Mouse (Mus musculus) hindbrain, embryonic 12.5 days (tissue): ENCODE measurements around the gene Lhx2. TPM values are rescaled to one million over a fixed set of nuclear protein-coding genes. Genes with fewer than 3 reads are reported as not detected.

Experiments used
- ATAC-seq: fragments of 200-750 bp; cut with Nextera tagmentation; 2 replicates; pipeline ENCODE4 v1.8.0; 2017; ENCODE audit warnings: moderate TSS enrichment; ENCODE audit not compliant: low FRiP score
- H3K27ac ChIP-seq: fragments of 300-500 bp; sonication (generic); 2 replicates; pipeline ENCODE4 v1.5.1; 2016; ENCODE audit warnings: mild to moderate bottlenecking
- H3K27me3 ChIP-seq: fragments of 300-500 bp; sonication (generic); 2 replicates; pipeline ENCODE4 v1.6.1; 2016; ENCODE audit warnings: mild to moderate bottlenecking
- H3K36me3 ChIP-seq: fragments of 300-500 bp; sonication (generic); 2 replicates; pipeline ENCODE4 v1.6.1; 2016; ENCODE audit warnings: mild to moderate bottlenecking
- H3K4me1 ChIP-seq: fragments of 300-500 bp; sonication (generic); 2 replicates; pipeline ENCODE4 v1.6.1; 2016
- H3K4me2 ChIP-seq: fragments of 300-500 bp; sonication (generic); replicated peaks from 2 replicates; pipeline ENCODE4 v1.6.1; 2016; ENCODE audit warnings: mild to moderate bottlenecking
- H3K4me3 ChIP-seq: fragments of 300-500 bp; sonication (generic); 2 replicates; pipeline ENCODE4 v1.5.1; 2016; ENCODE audit warnings: mild to moderate bottlenecking
- H3K9ac ChIP-seq: fragments of 300-500 bp; sonication (generic); 2 replicates; pipeline ENCODE4 v1.6.1; 2016; ENCODE audit warnings: mild to moderate bottlenecking, moderate library complexity
- H3K9me3 ChIP-seq: fragments of 300-500 bp; sonication (generic); replicated peaks from 2 replicates; pipeline ENCODE4 v1.6.1; 2016; ENCODE audit warnings: mild to moderate bottlenecking
- WGBS: fragments of 180-500 bp; shearing (Covaris S2); methylation state at CpG from one replicate; pipeline ENCODE4 v1.1.7; 2016; 5-methylcytosine and 5-hydroxymethylcytosine counted together
- polyA plus RNA-seq: library from polyadenylated mRNA; unstranded; fragments of >200 nt; fragmentation: Nextera tagmentation; extraction: Ambion mirVana; gene quantifications from 2 replicates; pipeline ENCODE4 v1.2.1, GENCODE M21; 2016

The Lhx2 gene
- polyA plus RNA-seq, 1 experiment from 2014 or later, result 31.2 TPM

DNA sequence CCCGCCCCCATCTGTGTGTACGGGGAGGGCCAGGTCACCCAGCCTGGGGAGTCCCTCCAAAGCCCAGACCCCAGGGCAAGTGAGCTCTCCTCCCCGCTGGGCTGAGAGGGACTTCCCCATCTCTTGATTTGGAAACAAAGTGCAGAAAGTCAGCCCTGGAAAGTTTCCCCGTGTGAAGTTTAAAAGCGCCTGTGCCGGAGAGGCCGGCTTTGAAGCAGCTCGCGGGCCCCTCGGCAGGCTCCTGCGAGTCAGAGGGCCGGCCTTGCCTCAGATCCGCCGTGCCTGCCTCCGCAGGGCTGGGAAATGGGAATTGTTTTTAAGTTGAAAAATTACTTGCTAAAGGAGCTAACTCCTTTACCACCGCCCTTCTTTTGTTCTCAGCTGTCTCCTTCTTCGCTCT lies 2.5 kb upstream of the Lhx2 start:
- Histone ChIP-seq H3K4me1 (peaks cover 20% of the 10 kb centered on the region), H3K4me3 (no peak overlapping the region), H3K27me3 (peaks cover 89% of the 10 kb centered on the region), H3K9me3 (no peaks in the 10 kb centered on the region), H3K27ac (no peak overlapping the region), H3K36me3 (no peaks in the 10 kb centered on the region), H3K9ac (no peak overlapping the region), H3K4me2 (peak overlapping the region; percentile 28; the same call in 1 of the 2 replicates)
- ATAC-seq, result no peak
- WGBS, result under 1% methylated on average over 17 of the region's 17 CpGs

DNA sequence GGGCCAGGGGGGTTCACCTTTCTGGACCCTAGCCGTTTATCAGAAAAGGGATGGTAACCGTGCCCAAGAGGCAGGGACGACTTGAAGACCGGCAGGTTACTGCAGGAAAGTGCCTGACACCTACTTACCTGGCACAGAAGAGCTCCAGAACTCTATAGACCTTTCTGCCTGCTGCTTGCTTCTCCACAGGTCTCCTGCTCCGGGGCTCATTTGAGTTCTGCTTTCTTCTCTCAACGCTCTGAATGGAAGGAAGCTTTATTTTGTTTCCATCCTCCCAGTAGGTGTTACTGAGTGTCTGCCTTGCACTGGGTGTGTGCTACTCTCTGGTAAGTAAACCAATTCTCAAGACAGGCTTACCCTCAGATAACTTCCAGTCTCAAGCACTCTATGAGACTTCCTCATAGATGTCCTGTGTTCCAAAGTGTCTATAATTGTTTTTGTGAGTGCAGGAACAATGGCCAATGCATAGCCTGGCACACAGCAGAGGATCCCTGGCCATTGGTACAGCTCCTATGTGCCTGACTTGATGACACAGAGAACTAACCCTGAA lies 1.9 kb upstream of the Lhx2 start:
- H3K9ac ChIP-seq, result no peak overlapping the region
- no peak overlapping the region for H3K27ac ChIP-seq
- H3K4me3 ChIP-seq, result no peak overlapping the region
- ATAC-seq, result no peak
- peaks cover 20% of the 10 kb centered on the region for H3K4me1 ChIP-seq
- no peaks in the 10 kb centered on the region for H3K9me3 ChIP-seq
- WGBS, result 3% methylated on average over 6 of the region's 6 CpGs
- H3K27me3 ChIP-seq, result peaks cover 90% of the 10 kb centered on the region
- no peaks in the 10 kb centered on the region for H3K36me3 ChIP-seq
- no peak overlapping the region for H3K4me2 ChIP-seq

DNA sequence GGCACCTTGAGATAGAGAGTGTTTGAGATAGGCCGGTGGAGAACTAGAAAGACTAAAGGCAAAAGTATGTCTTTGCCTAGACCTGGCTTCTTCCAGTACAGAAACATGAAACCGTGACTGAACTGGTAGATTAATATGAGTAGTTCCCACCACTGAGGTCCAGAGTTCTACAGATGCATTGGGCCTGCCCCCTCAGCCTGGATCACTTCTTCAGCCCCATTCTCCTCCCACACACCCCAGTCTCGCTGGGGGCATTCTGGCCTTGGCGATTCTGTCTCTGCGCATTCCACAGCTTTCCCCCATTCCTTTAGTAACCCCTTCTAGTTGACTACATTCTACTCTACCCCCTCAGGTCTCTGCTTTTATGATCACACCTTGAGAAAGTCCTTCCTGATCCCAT lies 1.4 kb upstream of the Lhx2 start:
- Histone ChIP-seq H3K4me3 (no peak overlapping the region), H3K4me1 (peaks cover 20% of the 10 kb centered on the region), H3K9ac (no peak overlapping the region), H3K9me3 (no peaks in the 10 kb centered on the region), H3K27ac (no peak overlapping the region), H3K4me2 (no peak overlapping the region), H3K36me3 (no peaks in the 10 kb centered on the region), H3K27me3 (peaks cover 94% of the 10 kb centered on the region)
- no peak for ATAC-seq
- 14% methylated on average over 5 of the region's 5 CpGs for whole genome bisulfite sequencing

DNA sequence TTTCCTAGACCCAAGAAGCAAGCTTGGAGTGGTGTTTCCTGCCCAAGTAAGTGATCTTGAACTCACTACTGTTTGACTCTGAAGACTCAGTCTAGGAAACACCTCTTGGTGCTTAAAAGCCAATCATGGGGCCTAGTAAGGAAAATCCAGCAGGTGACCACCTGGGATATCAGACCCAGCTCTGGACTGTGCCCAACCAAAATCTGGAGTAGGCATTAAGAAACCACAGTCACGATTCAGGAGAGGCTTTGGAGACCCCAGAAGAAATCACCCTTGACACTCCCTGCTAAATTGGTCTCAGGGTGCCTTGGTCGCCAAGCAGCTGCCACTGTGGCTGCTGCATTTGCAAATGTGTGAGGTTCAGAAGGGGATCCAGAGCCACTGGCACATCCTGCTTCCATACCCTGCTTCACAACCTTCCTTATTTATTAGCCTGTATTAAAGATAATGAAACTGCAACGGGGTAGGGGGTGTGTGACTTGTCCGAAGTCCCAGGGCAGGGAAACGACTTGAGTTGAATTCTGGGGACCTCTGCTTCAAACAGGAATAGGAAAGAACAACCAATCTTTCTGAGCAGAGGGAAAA lies 641 bp upstream of the Lhx2 start:
- peak overlapping the region; percentile 43 for H3K4me3 ChIP-seq
- H3K4me1 ChIP-seq, result peaks cover 20% of the 10 kb centered on the region
- ATAC-seq, result no peak
- H3K9ac ChIP-seq, result 0 out of 2 replicates have a peak overlapping the region, but pooled peaks have one; percentile 67
- H3K36me3 ChIP-seq, result no peaks in the 10 kb centered on the region
- H3K27me3 ChIP-seq, result peaks cover 93% of the 10 kb centered on the region
- WGBS, result 4% methylated on average over 5 of the region's 5 CpGs
- H3K4me2 ChIP-seq, result peak overlapping the region; percentile 66
- peak overlapping the region; percentile 76 for H3K27ac ChIP-seq
- H3K9me3 ChIP-seq, result no peaks in the 10 kb centered on the region

DNA sequence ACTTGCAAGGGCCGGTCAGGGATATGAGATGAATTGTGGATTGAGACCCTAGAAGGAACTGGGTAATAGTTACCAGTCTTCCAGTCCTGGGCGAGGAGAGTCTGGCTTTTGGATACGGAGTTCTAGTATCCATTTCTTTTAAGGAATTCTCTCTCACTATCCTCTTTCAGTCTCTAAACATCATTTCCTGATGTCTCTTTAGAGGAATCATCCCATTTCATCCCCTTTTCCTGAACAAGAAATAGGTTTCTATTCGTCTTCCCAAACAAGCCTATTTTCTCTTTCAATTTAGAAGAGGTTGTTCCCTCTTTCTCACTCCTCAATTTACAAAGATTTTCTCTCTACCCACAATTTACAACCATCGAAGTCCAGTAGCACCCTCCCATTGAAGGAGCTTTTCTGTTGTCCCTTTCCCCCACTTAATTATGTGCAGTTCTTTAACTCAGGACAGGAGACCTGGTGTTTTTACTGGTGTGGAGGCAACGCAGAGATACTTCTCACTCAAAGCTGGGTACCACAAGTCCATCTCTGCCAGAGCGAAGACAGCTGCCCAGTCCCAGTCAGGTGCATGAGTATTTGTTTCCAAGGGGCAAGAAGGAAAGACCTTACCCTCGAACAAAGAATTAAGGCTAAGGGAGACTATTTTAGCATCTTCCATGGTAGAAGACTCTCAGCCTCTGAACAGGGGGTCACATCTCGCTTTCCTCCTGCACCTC lies 987 bp downstream of the Lhx2 start:
- peak overlapping the region; percentile 67 for H3K9ac ChIP-seq
- H3K4me2 ChIP-seq, result peak overlapping the region; percentile 66
- H3K27me3 ChIP-seq, result peaks cover 96% of the 10 kb centered on the region
- no peaks in the 10 kb centered on the region for H3K9me3 ChIP-seq
- H3K4me1 ChIP-seq, result peaks cover 20% of the 10 kb centered on the region
- 2% methylated on average over 9 of the region's 9 CpGs for whole genome bisulfite sequencing
- no peaks in the 10 kb centered on the region for H3K36me3 ChIP-seq
- no peak for ATAC-seq
- peak overlapping the region; percentile 76 for H3K27ac ChIP-seq
- peak overlapping the region; percentile 43 for H3K4me3 ChIP-seq

DNA sequence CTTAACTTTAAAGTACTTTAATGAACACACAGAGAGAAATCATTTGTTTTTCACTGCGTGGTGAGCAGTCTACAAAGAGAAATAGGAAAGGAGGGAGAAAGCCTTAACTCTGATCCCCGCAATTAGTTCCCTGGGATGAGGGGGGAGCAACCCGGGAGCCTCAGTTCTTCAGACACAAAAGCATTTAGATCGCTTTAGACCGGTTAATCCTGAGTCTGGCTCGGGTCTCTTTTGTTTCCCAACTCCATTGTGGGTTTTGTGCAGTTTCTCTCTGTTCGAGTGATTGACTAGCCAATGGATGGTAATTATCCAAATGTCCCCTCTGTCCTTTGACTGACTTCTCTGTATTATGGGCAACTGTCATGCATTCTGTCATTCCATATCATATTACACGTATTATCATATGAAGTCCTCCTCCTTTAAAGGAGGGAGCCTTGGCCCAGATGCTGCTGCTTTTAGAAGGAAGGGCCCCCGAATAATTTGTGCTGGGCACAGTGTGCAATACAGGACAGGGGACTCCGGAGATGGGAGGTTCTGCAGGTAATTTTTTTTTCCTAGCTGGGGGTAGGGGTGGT lies 1.6 kb downstream of the Lhx2 start:
- ATAC-seq, result no peak

DNA sequence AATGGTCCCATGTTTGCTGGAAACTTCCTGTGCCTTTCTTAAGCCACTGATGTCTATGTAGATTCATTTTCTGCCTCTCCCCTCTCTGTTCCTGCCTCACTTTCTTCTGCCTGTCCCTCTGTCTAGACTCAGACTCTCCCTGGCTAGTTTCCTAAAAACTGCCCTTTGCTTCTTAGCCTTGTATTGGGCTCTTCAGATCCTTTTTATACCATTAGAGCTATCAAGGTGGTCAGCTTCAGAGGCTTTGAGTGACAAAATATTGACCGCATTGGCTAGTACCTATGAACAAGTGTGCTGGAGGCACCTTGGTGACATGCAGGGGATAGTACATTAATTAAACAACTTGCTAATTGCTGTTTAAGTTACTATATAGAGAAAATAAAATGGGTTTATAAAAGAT lies 4.5 kb downstream of the Lhx2 start:
- 19% methylated on average over 1 of the region's 1 CpGs for WGBS
- no peak for ATAC-seq
- no peak overlapping the region for H3K9ac ChIP-seq
- H3K27me3 ChIP-seq, result peaks cover 94% of the 10 kb centered on the region
- no peak overlapping the region for H3K4me3 ChIP-seq
- no peaks in the 10 kb centered on the region for H3K36me3 ChIP-seq
- H3K4me2 ChIP-seq, result peak overlapping the region; percentile 22; the same call in 1 of the 2 replicates
- no peak overlapping the region for H3K27ac ChIP-seq
- no peaks in the 10 kb centered on the region for H3K9me3 ChIP-seq
- peaks cover 26% of the 10 kb centered on the region for H3K4me1 ChIP-seq

More for the DNA sequence above, 1.6 kb downstream of the Lhx2 start:
- peaks cover 20% of the 10 kb centered on the region for H3K4me1 ChIP-seq
- no peaks in the 10 kb centered on the region for H3K36me3 ChIP-seq
- peak overlapping the region; percentile 43 for H3K4me3 ChIP-seq
- H3K9ac ChIP-seq, result no peak overlapping the region
- H3K27ac ChIP-seq, result peak overlapping the region; percentile 76
- H3K27me3 ChIP-seq, result peaks cover 96% of the 10 kb centered on the region
- 2% methylated on average over 10 of the region's 10 CpGs for WGBS
- H3K9me3 ChIP-seq, result no peaks in the 10 kb centered on the region
- 0 out of 2 replicates have a peak overlapping the region, but pooled peaks have one; percentile 17 for H3K4me2 ChIP-seq

DNA sequence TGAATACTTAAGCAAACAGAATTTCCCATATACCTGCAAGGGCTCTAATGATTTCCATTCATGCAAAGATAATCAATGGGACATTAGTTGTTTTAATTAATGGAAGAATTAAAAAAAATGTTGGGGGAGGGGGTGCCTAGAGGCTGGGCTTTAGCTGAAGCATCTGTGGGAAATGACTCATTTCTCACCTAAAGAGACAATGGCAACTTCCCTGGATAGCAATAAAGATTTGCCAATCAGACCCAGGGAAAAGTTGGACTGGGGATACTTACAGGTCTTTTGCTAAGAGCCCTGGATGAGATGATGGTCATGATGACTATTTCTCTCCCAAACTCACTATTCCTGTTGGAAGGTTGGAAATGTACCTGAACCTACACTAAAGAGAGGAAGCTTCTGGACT lies 5.6 kb downstream of the Lhx2 start:
- no peaks in the 10 kb centered on the region for H3K9me3 ChIP-seq
- no peaks in the 10 kb centered on the region for H3K36me3 ChIP-seq
- no peak overlapping the region for H3K4me3 ChIP-seq
- H3K4me2 ChIP-seq, result no peak overlapping the region
- H3K27me3 ChIP-seq, result peaks cover 94% of the 10 kb centered on the region
- no peak overlapping the region for H3K27ac ChIP-seq
- no peak for ATAC-seq
- no peak overlapping the region for H3K9ac ChIP-seq
- peaks cover 17% of the 10 kb centered on the region for H3K4me1 ChIP-seq

DNA sequence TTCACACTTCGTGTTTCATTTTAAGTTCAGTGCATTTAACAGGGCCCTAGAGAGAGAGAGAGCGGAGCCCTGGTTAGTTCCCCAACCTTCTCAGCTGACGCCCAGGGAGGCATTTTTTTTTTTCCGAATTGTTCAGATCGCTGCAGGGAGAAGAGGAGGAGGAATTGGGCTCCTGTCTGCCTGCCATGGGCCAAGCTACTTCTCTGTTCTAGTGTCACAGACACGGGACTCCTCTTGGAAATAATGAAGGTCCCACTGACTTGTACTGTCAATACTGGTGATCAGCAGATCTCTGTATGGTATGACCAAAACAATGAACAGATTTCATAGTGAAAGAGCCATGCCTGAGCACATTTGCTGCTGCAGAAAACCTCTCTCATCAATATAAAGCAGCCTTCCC lies 7.3 kb downstream of the Lhx2 start:
- H3K4me2 ChIP-seq, result peak overlapping the region; percentile 56
- ATAC-seq, result no peak
- H3K36me3 ChIP-seq, result no peaks in the 10 kb centered on the region
- peaks cover 33% of the 10 kb centered on the region for H3K4me1 ChIP-seq
- 2% methylated on average over 6 of the region's 6 CpGs for WGBS
- H3K27me3 ChIP-seq, result peaks cover 96% of the 10 kb centered on the region
- H3K9ac ChIP-seq, result no peak overlapping the region
- no peak overlapping the region for H3K4me3 ChIP-seq
- peak overlapping the region; percentile 86 for H3K27ac ChIP-seq
- H3K9me3 ChIP-seq, result no peaks in the 10 kb centered on the region

DNA sequence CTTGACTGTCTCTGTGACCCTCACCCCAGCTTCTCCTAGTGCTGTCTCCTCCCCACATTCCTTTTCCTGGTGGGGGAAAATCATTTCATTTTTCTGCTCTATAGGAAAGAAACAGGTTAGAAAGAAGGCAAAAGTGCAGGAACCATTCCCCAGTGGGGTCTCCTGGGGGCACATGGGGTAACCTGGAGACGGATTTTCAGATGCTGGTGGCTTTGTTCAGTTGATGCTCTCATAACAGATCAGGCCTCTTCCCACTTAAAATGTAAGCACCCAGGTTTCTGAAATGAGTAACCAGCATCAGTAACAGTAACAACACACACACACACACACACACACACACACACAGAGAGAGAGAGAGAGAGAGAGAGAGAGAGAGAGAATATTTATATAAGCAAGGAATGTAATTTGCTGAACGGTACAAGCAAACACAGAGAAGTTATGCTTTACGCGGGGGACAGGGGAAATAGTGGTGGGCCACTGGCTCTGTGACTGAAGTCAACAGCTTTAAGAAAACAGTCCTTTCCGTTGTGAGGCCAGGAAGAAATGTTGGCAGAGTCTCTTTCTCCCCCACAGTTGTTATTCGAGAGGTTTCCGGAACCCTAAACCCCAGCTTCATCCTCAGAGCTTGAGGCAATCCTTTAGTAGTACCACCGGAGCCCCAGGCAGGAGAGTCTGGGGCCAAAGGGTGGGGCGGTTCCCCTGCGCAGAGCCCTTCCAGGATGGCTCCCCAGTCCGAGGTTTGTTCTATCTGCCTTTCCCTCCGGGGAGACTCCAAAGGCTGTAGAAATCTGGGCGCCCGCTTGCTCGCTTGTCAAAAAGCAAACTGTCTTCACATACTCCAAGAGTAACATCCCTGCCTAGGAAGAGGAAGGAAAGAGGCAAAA lies 8.0 kb downstream of the Lhx2 start:
- H3K27me3 ChIP-seq, result peaks cover 96% of the 10 kb centered on the region
- H3K9ac ChIP-seq, result peak overlapping the region; percentile 56
- H3K4me2 ChIP-seq, result peak overlapping the region; percentile 56
- H3K4me3 ChIP-seq, result peak overlapping the region; percentile 34
- H3K9me3 ChIP-seq, result no peaks in the 10 kb centered on the region
- peaks cover 39% of the 10 kb centered on the region for H3K4me1 ChIP-seq
- WGBS, result 1% methylated on average over 15 of the region's 15 CpGs
- ATAC-seq, result no peak
- no peaks in the 10 kb centered on the region for H3K36me3 ChIP-seq
- peak overlapping the region; percentile 86 for H3K27ac ChIP-seq

DNA sequence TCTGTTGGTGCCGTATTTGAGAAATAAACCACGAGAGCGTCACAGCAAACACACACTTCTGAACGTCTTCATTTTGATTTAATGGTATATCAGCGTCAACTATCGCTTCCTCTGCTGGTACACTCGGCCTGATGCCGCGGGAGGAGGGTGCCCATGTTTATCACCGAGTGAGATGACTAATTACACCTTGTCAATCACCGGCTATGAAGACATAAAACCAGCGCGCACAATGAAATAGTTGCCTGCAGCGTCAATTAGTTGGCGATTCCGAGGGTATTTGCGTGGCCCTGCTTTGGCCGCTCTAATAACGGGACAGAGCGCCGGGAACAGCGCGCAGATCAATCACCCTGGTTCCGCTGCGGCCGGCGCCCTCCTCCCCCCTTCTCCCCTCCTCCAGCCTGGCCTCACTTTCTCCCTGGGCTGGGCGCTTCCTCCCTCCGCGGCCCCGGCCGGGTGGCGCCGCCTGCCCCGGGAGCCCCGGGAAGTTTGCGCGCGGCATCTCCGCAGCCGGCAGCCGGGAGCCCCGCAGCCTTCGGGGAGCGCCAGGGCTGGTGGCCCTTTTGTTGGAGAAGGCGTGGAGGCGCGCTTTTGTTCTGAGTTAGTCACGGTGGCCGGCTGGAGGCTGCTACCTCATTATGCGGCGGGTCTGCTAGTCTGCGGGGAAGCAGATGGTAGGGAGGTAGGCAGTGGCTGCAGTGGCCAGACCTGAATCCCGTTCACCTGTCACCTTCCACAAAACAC lies 8.9 kb downstream of the Lhx2 start:
- Histone ChIP-seq H3K9ac (peak overlapping the region; percentile 56), H3K9me3 (no peaks in the 10 kb centered on the region), H3K4me1 (peaks cover 39% of the 10 kb centered on the region), H3K27ac (peak overlapping the region; percentile 86), H3K27me3 (peaks cover 98% of the 10 kb centered on the region), H3K4me2 (peak overlapping the region; percentile 56), H3K36me3 (no peaks in the 10 kb centered on the region), H3K4me3 (peak overlapping the region; percentile 34)
- peak; percentile 79 for ATAC-seq
- under 1% methylated on average over 54 of the region's 54 CpGs for WGBS
